Mouse (Mus musculus): ENCODE results near the gene Morn4. TPM values are rescaled to one million over a fixed set of nuclear protein-coding genes. Genes with fewer than 3 reads are reported as not detected.

Gene Morn4
- polyA plus RNA-seq, 1 experiment from 2014 or later = 24.2 TPM

GRCm38 (mm10) chr19:42126219-42126605, 40.1 kb upstream of the Morn4 start:
- Histone ChIP-seq H3K4me3 (ENCODE audit: low read depth, low read length) (no peak overlapping the region), H3K4me1 (replicated peaks; ENCODE audit: control insufficient read depth, insufficient read depth, low read length) (peaks cover 12% of the 10 kb centered on the region), H3K27ac (ENCODE audit: low read depth) (no peak overlapping the region), H3K27me3 (replicated peaks; ENCODE audit: control insufficient read depth, insufficient read depth, low read length) (no peaks in the 10 kb centered on the region), H3K9ac (ENCODE audit: low read length) (no peak overlapping the region), H3K36me3 (ENCODE audit: control insufficient read depth, insufficient read depth, low read length) (peaks cover 38% of the 10 kb centered on the region), H3K4me2 (ENCODE audit: low read length) (no peak overlapping the region), H3K9me3 (ENCODE audit: control insufficient read depth, low read length) (no peaks in the 10 kb centered on the region)
- ATAC-seq (replicated peaks; ENCODE audit: low FRiP score, low TSS enrichment, low read depth) = no peak
- no peak for DNase-seq (ENCODE audit: low spot score)
- 93% methylated on average over 6 of the region's 6 CpGs for WGBS

- no peaks in the 10 kb centered on the region for H3K27me3 ChIP-seq (replicated peaks; ENCODE audit: control insufficient read depth, insufficient read depth, low read length)
- no peak for DNase-seq (ENCODE audit: low spot score)
- WGBS = 84% methylated on average over 11 of the region's 11 CpGs
These were observed 39.5 kb upstream of the Morn4 start for GRCm38 (mm10) chr19:42125501-42126218.

GRCm38 (mm10) chr19:42124684-42125083, 38.5 kb upstream of the Morn4 start:
- ATAC-seq (replicated peaks; ENCODE audit: low FRiP score, low TSS enrichment, low read depth) = no peak
- Histone ChIP-seq H3K4me3 (ENCODE audit: low read depth, low read length) (no peak overlapping the region), H3K9me3 (ENCODE audit: control insufficient read depth, low read length) (no peaks in the 10 kb centered on the region), H3K27ac (ENCODE audit: low read depth) (no peak overlapping the region), H3K9ac (ENCODE audit: low read length) (no peak overlapping the region), H3K27me3 (replicated peaks; ENCODE audit: control insufficient read depth, insufficient read depth, low read length) (no peaks in the 10 kb centered on the region), H3K4me1 (replicated peaks; ENCODE audit: control insufficient read depth, insufficient read depth, low read length) (peaks cover 11% of the 10 kb centered on the region), H3K36me3 (ENCODE audit: control insufficient read depth, insufficient read depth, low read length) (peaks cover 54% of the 10 kb centered on the region), H3K4me2 (ENCODE audit: low read length) (no peak overlapping the region)
- 91% methylated on average over 13 of the region's 13 CpGs for WGBS
- DNase-seq (ENCODE audit: low spot score) = no peak

More at GRCm38 (mm10) chr19:42125501-42126218, 39.5 kb upstream of the Morn4 start:
- ATAC-seq (replicated peaks; ENCODE audit: low FRiP score, low TSS enrichment, low read depth) = no peak
- Histone ChIP-seq H3K4me2 (ENCODE audit: low read length) (no peak overlapping the region), H3K4me3 (ENCODE audit: low read depth, low read length) (no peak overlapping the region), H3K4me1 (replicated peaks; ENCODE audit: control insufficient read depth, insufficient read depth, low read length) (peaks cover 12% of the 10 kb centered on the region), H3K9ac (ENCODE audit: low read length) (no peak overlapping the region), H3K36me3 (ENCODE audit: control insufficient read depth, insufficient read depth, low read length) (peaks cover 44% of the 10 kb centered on the region), H3K9me3 (ENCODE audit: control insufficient read depth, low read length) (no peaks in the 10 kb centered on the region), H3K27ac (ENCODE audit: low read depth) (no peak overlapping the region)

DNA sequence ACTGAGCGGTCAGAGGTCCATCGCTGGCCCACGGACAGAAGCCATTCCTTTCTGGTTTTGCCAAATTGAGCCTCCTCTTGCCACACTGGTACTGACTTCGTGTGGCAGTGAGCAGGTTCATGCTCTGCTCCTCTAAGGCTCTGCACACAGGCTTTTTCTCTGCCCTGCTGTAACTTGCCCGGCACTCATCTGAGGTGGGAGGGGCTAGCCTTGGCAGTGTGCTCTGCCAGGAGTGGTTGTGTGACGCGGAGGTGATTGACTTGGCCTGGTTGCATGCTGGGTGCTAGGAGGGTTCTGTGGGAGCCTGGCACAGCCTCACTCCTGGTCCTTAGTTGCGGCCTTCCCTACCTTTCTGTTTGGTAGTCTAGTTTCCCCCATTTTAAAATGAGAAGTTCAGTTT, 34.3 kb upstream of the Morn4 start:
- no peak overlapping the region for H3K4me3 ChIP-seq (ENCODE audit: low read depth, low read length)
- no peak overlapping the region for H3K27ac ChIP-seq (ENCODE audit: low read depth)
- peaks cover 85% of the 10 kb centered on the region for H3K36me3 ChIP-seq (ENCODE audit: control insufficient read depth, insufficient read depth, low read length)
- H3K4me1 ChIP-seq (replicated peaks; ENCODE audit: control insufficient read depth, insufficient read depth, low read length) = no peaks in the 10 kb centered on the region
- no peaks in the 10 kb centered on the region for H3K27me3 ChIP-seq (replicated peaks; ENCODE audit: control insufficient read depth, insufficient read depth, low read length)
- H3K9me3 ChIP-seq (ENCODE audit: control insufficient read depth, low read length) = no peaks in the 10 kb centered on the region
- H3K4me2 ChIP-seq (ENCODE audit: low read length) = no peak overlapping the region
- DNase-seq (ENCODE audit: low spot score) = no peak
- H3K9ac ChIP-seq (ENCODE audit: low read length) = no peak overlapping the region
- WGBS = 92% methylated on average over 8 of the region's 8 CpGs
- ATAC-seq (replicated peaks; ENCODE audit: low FRiP score, low TSS enrichment, low read depth) = no peak

GRCm38 (mm10) chr19:42118596-42118995, 32.4 kb upstream of the Morn4 start:
- DNase-seq (ENCODE audit: low spot score) = no peak
- 83% methylated on average over 5 of the region's 5 CpGs for WGBS
- H3K27me3 ChIP-seq (replicated peaks; ENCODE audit: control insufficient read depth, insufficient read depth, low read length) = no peaks in the 10 kb centered on the region
- no peaks in the 10 kb centered on the region for H3K4me1 ChIP-seq (replicated peaks; ENCODE audit: control insufficient read depth, insufficient read depth, low read length)
- H3K27ac ChIP-seq (ENCODE audit: low read depth) = no peak overlapping the region
- no peak overlapping the region for H3K9ac ChIP-seq (ENCODE audit: low read length)
- H3K4me3 ChIP-seq (ENCODE audit: low read depth, low read length) = no peak overlapping the region
- no peak overlapping the region for H3K4me2 ChIP-seq (ENCODE audit: low read length)
- H3K36me3 ChIP-seq (ENCODE audit: control insufficient read depth, insufficient read depth, low read length) = peaks cover 88% of the 10 kb centered on the region
- H3K9me3 ChIP-seq (ENCODE audit: control insufficient read depth, low read length) = no peaks in the 10 kb centered on the region
- no peak for ATAC-seq (replicated peaks; ENCODE audit: low FRiP score, low TSS enrichment, low read depth)

GRCm38 (mm10) chr19:42118142-42118541, 32.0 kb upstream of the Morn4 start:
- Histone ChIP-seq H3K27me3 (replicated peaks; ENCODE audit: control insufficient read depth, insufficient read depth, low read length) (no peaks in the 10 kb centered on the region), H3K9ac (ENCODE audit: low read length) (no peak overlapping the region), H3K36me3 (ENCODE audit: control insufficient read depth, insufficient read depth, low read length) (peaks cover 86% of the 10 kb centered on the region), H3K4me2 (ENCODE audit: low read length) (no peak overlapping the region), H3K27ac (ENCODE audit: low read depth) (no peak overlapping the region), H3K4me1 (replicated peaks; ENCODE audit: control insufficient read depth, insufficient read depth, low read length) (no peaks in the 10 kb centered on the region), H3K4me3 (ENCODE audit: low read depth, low read length) (no peak overlapping the region), H3K9me3 (ENCODE audit: control insufficient read depth, low read length) (no peaks in the 10 kb centered on the region)
- DNase-seq (ENCODE audit: low spot score) (no peak), ATAC-seq (replicated peaks; ENCODE audit: low FRiP score, low TSS enrichment, low read depth) (no peak)
- 94% methylated on average over 9 of the region's 9 CpGs for WGBS

- Histone ChIP-seq H3K27ac (ENCODE audit: low read depth) (no peak overlapping the region), H3K4me2 (ENCODE audit: low read length) (no peak overlapping the region), H3K9ac (ENCODE audit: low read length) (no peak overlapping the region), H3K36me3 (ENCODE audit: control insufficient read depth, insufficient read depth, low read length) (peaks cover 69% of the 10 kb centered on the region), H3K4me3 (ENCODE audit: low read depth, low read length) (no peak overlapping the region), H3K27me3 (replicated peaks; ENCODE audit: control insufficient read depth, insufficient read depth, low read length) (no peaks in the 10 kb centered on the region), H3K9me3 (ENCODE audit: control insufficient read depth, low read length) (no peaks in the 10 kb centered on the region), H3K4me1 (replicated peaks; ENCODE audit: control insufficient read depth, insufficient read depth, low read length) (no peaks in the 10 kb centered on the region)
- no peak for ATAC-seq (replicated peaks; ENCODE audit: low FRiP score, low TSS enrichment, low read depth)
- WGBS = 77% methylated on average over 4 of the region's 4 CpGs
- no peak for DNase-seq (ENCODE audit: low spot score)
These were observed 29.7 kb upstream of the Morn4 start for GRCm38 (mm10) chr19:42115783-42116335.

GRCm38 (mm10) chr19:42104681-42105080, 18.5 kb upstream of the Morn4 start:
- H3K36me3 ChIP-seq (ENCODE audit: control insufficient read depth, insufficient read depth, low read length) = peaks cover 48% of the 10 kb centered on the region

DNA sequence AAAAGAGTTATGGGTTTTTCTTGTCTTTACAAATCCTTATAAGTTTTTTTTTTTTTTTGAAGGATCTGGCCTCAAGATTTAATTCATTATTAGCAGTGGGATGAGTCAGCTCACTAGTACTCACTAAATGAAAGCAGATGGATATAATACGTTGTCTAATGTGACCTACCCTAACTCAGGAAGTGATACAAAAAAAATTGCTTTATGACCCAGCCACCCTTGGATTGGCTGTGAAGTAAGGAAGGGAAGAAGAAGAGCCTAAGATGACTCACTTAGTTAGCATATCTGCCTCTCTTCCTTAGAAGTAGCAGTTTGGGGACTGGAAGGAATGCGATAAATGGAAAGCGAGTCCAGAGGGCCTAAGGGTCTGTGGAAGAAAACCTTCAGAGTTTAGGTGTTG, 13.2 kb upstream of the Morn4 start:
- ATAC-seq (replicated peaks; ENCODE audit: low FRiP score, low TSS enrichment, low read depth) (no peak), DNase-seq (ENCODE audit: low spot score) (no peak)
- 87% methylated on average over 3 of the region's 3 CpGs for WGBS
- Histone ChIP-seq H3K4me3 (ENCODE audit: low read depth, low read length) (no peak overlapping the region), H3K27me3 (replicated peaks; ENCODE audit: control insufficient read depth, insufficient read depth, low read length) (no peaks in the 10 kb centered on the region), H3K4me1 (replicated peaks; ENCODE audit: control insufficient read depth, insufficient read depth, low read length) (no peaks in the 10 kb centered on the region), H3K27ac (ENCODE audit: low read depth) (no peak overlapping the region), H3K36me3 (ENCODE audit: control insufficient read depth, insufficient read depth, low read length) (peaks cover 37% of the 10 kb centered on the region), H3K4me2 (ENCODE audit: low read length) (no peak overlapping the region), H3K9ac (ENCODE audit: low read length) (no peak overlapping the region), H3K9me3 (ENCODE audit: control insufficient read depth, low read length) (no peaks in the 10 kb centered on the region)

More at GRCm38 (mm10) chr19:42104681-42105080, 18.5 kb upstream of the Morn4 start:
- 94% methylated on average over 9 of the region's 9 CpGs for WGBS
- Histone ChIP-seq H3K27me3 (replicated peaks; ENCODE audit: control insufficient read depth, insufficient read depth, low read length) (no peaks in the 10 kb centered on the region), H3K4me2 (ENCODE audit: low read length) (no peak overlapping the region), H3K9ac (ENCODE audit: low read length) (no peak overlapping the region), H3K4me1 (replicated peaks; ENCODE audit: control insufficient read depth, insufficient read depth, low read length) (no peaks in the 10 kb centered on the region), H3K9me3 (ENCODE audit: control insufficient read depth, low read length) (no peaks in the 10 kb centered on the region), H3K27ac (ENCODE audit: low read depth) (no peak overlapping the region), H3K4me3 (ENCODE audit: low read depth, low read length) (no peak overlapping the region)
- DNase-seq (ENCODE audit: low spot score) = no peak
- no peak for ATAC-seq (replicated peaks; ENCODE audit: low FRiP score, low TSS enrichment, low read depth)

Data from intestine, embryonic 14.5 days (tissue).